Mouse (Mus musculus) liver, adult 2 months (tissue): ENCODE results near the gene Efna2. TPM values are rescaled to one million over a fixed set of nuclear protein-coding genes. Genes with fewer than 3 reads are reported as not detected.
A peak's percentile ranks its signal among the peaks of the same experiment; 100 is the strongest.
"Not testable (repeated sequence)": the region's sequence is repeated elsewhere in the genome, so short reads cannot be mapped to it uniquely, and the experiment has no call there.

ENCODE experiments used
- DNase-seq: peaks from one replicate; pipeline ENCODE4 v3.0.0-alpha.2; 2011; ENCODE audit warnings: low read depth, low spot score; ENCODE audit errors: extremely low read depth
- H3K27ac ChIP-seq: fragments of 200-500 bp; replicated peaks from 2 replicates; pipeline ENCODE4 v1.5.1; 2012; ENCODE audit warnings: low read depth, mild to moderate bottlenecking, control low read depth, inconsistent platforms, low read length; ENCODE audit not compliant: insufficient read depth
- H3K27me3 ChIP-seq: fragments of 200-500 bp; 2 replicates; pipeline ENCODE4 v1.6.1; 2012; ENCODE audit warnings: mild to moderate bottlenecking, moderate library complexity, low read length, inconsistent platforms; ENCODE audit not compliant: control insufficient read depth, insufficient read depth
- H3K36me3 ChIP-seq: fragments of 200-500 bp; 2 replicates; pipeline ENCODE4 v1.6.1; 2012; ENCODE audit warnings: low read length, inconsistent platforms; ENCODE audit not compliant: control insufficient read depth, insufficient read depth
- H3K4me1 ChIP-seq: fragments of 200-500 bp; 2 replicates; pipeline ENCODE4 v1.6.1; 2011; ENCODE audit warnings: low read length; ENCODE audit not compliant: control insufficient read depth, insufficient read depth
- H3K4me3 ChIP-seq: fragments of 200-500 bp; 2 replicates; pipeline ENCODE4 v1.5.1; 2011; ENCODE audit warnings: low read depth, mild to moderate bottlenecking, control low read depth, low read length, moderate library complexity; ENCODE audit not compliant: insufficient read depth
- H3K79me2 ChIP-seq: fragments of 200-500 bp; 2 replicates; pipeline ENCODE4 v1.6.1; 2012; ENCODE audit warnings: inconsistent platforms, mild to moderate bottlenecking, low read length, moderate library complexity; ENCODE audit not compliant: control insufficient read depth, insufficient read depth
- H3K9ac ChIP-seq: fragments of 200-500 bp; 2 replicates; pipeline ENCODE4 v1.6.1; 2012; ENCODE audit warnings: low read depth, mild to moderate bottlenecking, control low read depth, inconsistent platforms, low read length
- CTCF ChIP-seq: fragments of 200-500 bp; IDR thresholded peaks from 2 replicates; pipeline ENCODE4 v1.5.1; 2011; ENCODE audit warnings: low read depth, low read length, control low read depth
- POLR2A ChIP-seq: fragments of 200-500 bp; IDR thresholded peaks from 2 replicates; pipeline ENCODE4 v1.6.1; 2011; ENCODE audit warnings: low read length, control low read depth; ENCODE audit not compliant: insufficient read depth; ENCODE audit errors: extremely low read depth
- WGBS: fragments of 180-500 bp; shearing (Covaris S2); methylation state at CpG from one replicate; pipeline ENCODE4 v1.1.7; 2018; 5-methylcytosine and 5-hydroxymethylcytosine counted together
- polyA plus RNA-seq: library from polyadenylated mRNA; depleted of rRNA; stranded (reverse); fragments of >200 nt; gene quantifications from 2 replicates; pipeline ENCODE4 v1.2.3, GENCODE M21; 2012
- total RNA-seq: library from RNA; depleted of rRNA; stranded (reverse); fragments of >200 nt; gene quantifications from 2 replicates; pipeline ENCODE4 v1.2.3, GENCODE M21; 2014

Efna2 gene
- total and polyA plus RNA-seq, 2 experiments: under 0.01 to 0.26 TPM

GRCm38 (mm10) chr10:80215048-80215772 is 35.9 kb downstream of the Efna2 start:
- Histone ChIP-seq H3K4me1 (no peaks in the 10 kb centered on the region), H3K9ac (no peak overlapping the region), H3K4me3 (no peak overlapping the region), H3K79me2 (no peaks in the 10 kb centered on the region), H3K36me3 (no peaks in the 10 kb centered on the region), H3K27ac (no peak overlapping the region), H3K27me3 (no peaks in the 10 kb centered on the region)
- no peak for TF ChIP-seq CTCF
- TF ChIP-seq POLR2A: no peak
- DNase-seq: no peak
- 59% methylated on average over 16 of the region's 16 CpGs for WGBS

GRCm38 (mm10) chr10:80220676-80221075 is 41.4 kb downstream of the Efna2 start:
- 52% methylated on average over 9 of the region's 9 CpGs for WGBS
- TF ChIP-seq POLR2A: no peak
- no peak for TF ChIP-seq CTCF

GRCm38 (mm10) chr10:80223137-80223536 is 43.9 kb downstream of the Efna2 start:
- not testable (repeated sequence) for H3K9ac ChIP-seq, DNase-seq, H3K36me3 ChIP-seq, H3K27ac ChIP-seq, H3K27me3 ChIP-seq, H3K4me3 ChIP-seq, H3K79me2 ChIP-seq, H3K4me1 ChIP-seq
- WGBS: 84% methylated on average over 2 of the region's 2 CpGs

More at GRCm38 (mm10) chr10:80220676-80221075, 41.4 kb downstream of the Efna2 start:
- Histone ChIP-seq H3K4me3 (no peak overlapping the region), H3K4me1 (no peaks in the 10 kb centered on the region), H3K36me3 (no peaks in the 10 kb centered on the region), H3K9ac (no peak overlapping the region), H3K27me3 (no peaks in the 10 kb centered on the region), H3K27ac (no peak overlapping the region), H3K79me2 (no peaks in the 10 kb centered on the region)
- DNase-seq: no peak

- H3K79me2 ChIP-seq: no peaks in the 10 kb centered on the region
- no peak for DNase-seq
- H3K9ac ChIP-seq: peak overlapping the region; percentile 16; the same call in 1 of the 2 replicates
- H3K4me1 ChIP-seq: peaks cover 4% of the 10 kb centered on the region; the same call in 1 of the 2 replicates
- H3K4me3 ChIP-seq: 0 out of 2 replicates have a peak overlapping the region, but pooled peaks have one; percentile 4
- H3K27me3 ChIP-seq: no peaks in the 10 kb centered on the region
- no peak for TF ChIP-seq POLR2A
- no peak for TF ChIP-seq CTCF
- no peaks in the 10 kb centered on the region for H3K36me3 ChIP-seq
- WGBS: 1% methylated on average over 14 of the region's 14 CpGs
- peak overlapping the region; percentile 32; the same call in 1 of the 2 replicates for H3K27ac ChIP-seq
Observed at GRCm38 (mm10) chr10:80226071-80226415, 46.8 kb downstream of the Efna2 start.

- peak within 1 kb of the TSS; percentile 83 for H3K9ac ChIP-seq
- peak within 1 kb of the TSS; percentile 32; the same call in 1 of the 2 replicates for H3K27ac ChIP-seq
- H3K4me1 ChIP-seq: peaks cover 4% of the 10 kb centered on the region; the same call in 1 of the 2 replicates
- 0 out of 2 replicates have a peak, but pooled peaks have one; percentile 26 for TF ChIP-seq POLR2A
- peak; percentile 57 for TF ChIP-seq CTCF
- H3K27me3 ChIP-seq: no peaks in the 10 kb centered on the region
- peak within 1 kb of the TSS; percentile 80 for H3K4me3 ChIP-seq
- H3K79me2 ChIP-seq: no peaks in the 10 kb centered on the region
- WGBS: under 1% methylated on average over 66 of the region's 75 CpGs
- DNase-seq: peak; percentile 92
- H3K36me3 ChIP-seq: no peaks in the 10 kb centered on the region
Observed at GRCm38 (mm10) chr10:80226416-80227165, 47.3 kb downstream of the Efna2 start, which contains the start of gene Mum1. TSS of gene Mum1 (plus strand) at chr10:80226434.

GRCm38 (mm10) chr10:80227166-80227539 is 47.9 kb downstream of the Efna2 start:
- TF ChIP-seq POLR2A: no peak
- TF ChIP-seq CTCF: no peak
- H3K36me3 ChIP-seq: no peaks in the 10 kb centered on the region
- whole genome bisulfite sequencing: 29% methylated on average over 10 of the region's 10 CpGs
- H3K27me3 ChIP-seq: no peaks in the 10 kb centered on the region
- H3K4me1 ChIP-seq: peaks cover 4% of the 10 kb centered on the region; the same call in 1 of the 2 replicates
- H3K27ac ChIP-seq: 0 out of 2 replicates have a peak overlapping the region, but pooled peaks have one; percentile 4
- peak overlapping the region; percentile 83 for H3K9ac ChIP-seq
- DNase-seq: no peak
- H3K4me3 ChIP-seq: peak overlapping the region; percentile 80
- H3K79me2 ChIP-seq: no peaks in the 10 kb centered on the region
